Mouse (Mus musculus): ENCODE data around the gene Gnaz. TPM values are rescaled to one million over a fixed set of nuclear protein-coding genes. Genes with fewer than 3 reads are reported as not detected.

Gnaz gene
- polyA plus RNA-seq, 1 experiment: 5.0 TPM

DNA sequence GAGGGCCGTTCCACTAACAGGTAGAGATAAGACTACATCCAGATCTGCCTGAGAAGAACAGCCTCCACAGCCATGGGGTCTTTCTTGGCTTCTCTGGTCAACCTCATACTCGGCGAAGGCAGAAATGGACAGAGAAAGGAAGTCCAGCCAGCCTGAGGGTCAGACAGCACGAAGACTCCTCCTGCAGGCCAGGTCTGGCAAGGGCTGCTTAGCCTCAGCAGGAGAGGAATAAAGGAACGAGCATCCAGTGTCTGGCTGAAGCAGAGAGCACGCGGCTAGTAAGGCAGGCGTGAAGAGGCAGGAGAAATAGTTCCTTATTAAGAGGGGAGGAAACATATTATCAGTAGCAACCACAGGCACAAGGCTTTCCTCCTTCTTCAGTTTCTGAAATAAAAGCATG, 16.2 kb downstream of the Gnaz start:
- Histone ChIP-seq H3K4me3 (ENCODE audit: insufficient read depth, low read depth, low read length) (no peak overlapping the region), H3K4me1 (ENCODE audit: control insufficient read depth, insufficient read depth, low read length) (no peaks in the 10 kb centered on the region), H3K36me3 (ENCODE audit: control insufficient read depth, insufficient read depth, low read length) (no peaks in the 10 kb centered on the region), H3K27ac (ENCODE audit: insufficient read depth, low read depth, low read length) (no peak overlapping the region), H3K27me3 (replicated peaks; ENCODE audit: control insufficient read depth, insufficient read depth, low read length) (no peaks in the 10 kb centered on the region)
- TF ChIP-seq POLR2A (IDR thresholded peaks at IDR 0.05; ENCODE audit: low read depth, low read length): no peak
- TF ChIP-seq CTCF (conservative IDR thresholded peaks at IDR 0.05; ENCODE audit: insufficient read depth, insufficient read length, low read depth, low read length): no peak
- 71% methylated on average over 8 of the region's 8 CpGs for WGBS
- no peak for DNase-seq

GRCm38 (mm10) chr10:74987698-74988470, 20.9 kb downstream of the Gnaz start:
- H3K27me3 ChIP-seq (replicated peaks; ENCODE audit: control insufficient read depth, insufficient read depth, low read length): no peaks in the 10 kb centered on the region
- no peak for DNase-seq
- H3K4me3 ChIP-seq (ENCODE audit: insufficient read depth, low read depth, low read length): no peak overlapping the region
- no peaks in the 10 kb centered on the region for H3K36me3 ChIP-seq (ENCODE audit: control insufficient read depth, insufficient read depth, low read length)
- no peak for TF ChIP-seq POLR2A (IDR thresholded peaks at IDR 0.05; ENCODE audit: low read depth, low read length)
- no peak for TF ChIP-seq CTCF (conservative IDR thresholded peaks at IDR 0.05; ENCODE audit: insufficient read depth, insufficient read length, low read depth, low read length)
- WGBS: 74% methylated on average over 14 of the region's 14 CpGs
- H3K27ac ChIP-seq (ENCODE audit: insufficient read depth, low read depth, low read length): no peak overlapping the region
- H3K4me1 ChIP-seq (ENCODE audit: control insufficient read depth, insufficient read depth, low read length): no peaks in the 10 kb centered on the region

DNA sequence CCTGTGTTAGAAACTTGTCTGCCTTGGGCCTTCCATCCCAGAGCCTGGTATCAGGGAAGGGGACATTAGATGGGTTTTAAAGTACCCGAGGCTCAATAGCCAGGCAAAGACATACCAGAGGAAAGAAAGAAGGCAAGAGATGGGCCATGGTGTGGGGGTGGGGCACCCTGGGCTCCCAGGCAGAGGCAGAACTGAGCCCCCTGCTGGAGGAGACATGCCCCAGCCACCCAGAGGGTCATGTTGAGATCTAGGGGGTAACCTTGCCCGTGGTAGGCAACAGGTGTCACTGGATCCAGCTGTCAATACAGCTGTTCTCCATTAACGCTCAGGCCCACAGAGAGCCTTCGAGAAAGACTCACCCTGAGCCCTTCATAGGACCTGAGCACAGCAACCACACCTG, 22.8 kb downstream of the Gnaz start:
- Histone ChIP-seq H3K4me1 (ENCODE audit: control insufficient read depth, insufficient read depth, low read length) (no peaks in the 10 kb centered on the region), H3K36me3 (ENCODE audit: control insufficient read depth, insufficient read depth, low read length) (no peaks in the 10 kb centered on the region), H3K4me3 (ENCODE audit: insufficient read depth, low read depth, low read length) (no peak overlapping the region), H3K27ac (ENCODE audit: insufficient read depth, low read depth, low read length) (no peak overlapping the region), H3K27me3 (replicated peaks; ENCODE audit: control insufficient read depth, insufficient read depth, low read length) (no peaks in the 10 kb centered on the region)
- no peak for DNase-seq
- 82% methylated on average over 4 of the region's 4 CpGs for WGBS
- TF ChIP-seq CTCF (conservative IDR thresholded peaks at IDR 0.05; ENCODE audit: insufficient read depth, insufficient read length, low read depth, low read length): no peak
- no peak for TF ChIP-seq POLR2A (IDR thresholded peaks at IDR 0.05; ENCODE audit: low read depth, low read length)

DNA sequence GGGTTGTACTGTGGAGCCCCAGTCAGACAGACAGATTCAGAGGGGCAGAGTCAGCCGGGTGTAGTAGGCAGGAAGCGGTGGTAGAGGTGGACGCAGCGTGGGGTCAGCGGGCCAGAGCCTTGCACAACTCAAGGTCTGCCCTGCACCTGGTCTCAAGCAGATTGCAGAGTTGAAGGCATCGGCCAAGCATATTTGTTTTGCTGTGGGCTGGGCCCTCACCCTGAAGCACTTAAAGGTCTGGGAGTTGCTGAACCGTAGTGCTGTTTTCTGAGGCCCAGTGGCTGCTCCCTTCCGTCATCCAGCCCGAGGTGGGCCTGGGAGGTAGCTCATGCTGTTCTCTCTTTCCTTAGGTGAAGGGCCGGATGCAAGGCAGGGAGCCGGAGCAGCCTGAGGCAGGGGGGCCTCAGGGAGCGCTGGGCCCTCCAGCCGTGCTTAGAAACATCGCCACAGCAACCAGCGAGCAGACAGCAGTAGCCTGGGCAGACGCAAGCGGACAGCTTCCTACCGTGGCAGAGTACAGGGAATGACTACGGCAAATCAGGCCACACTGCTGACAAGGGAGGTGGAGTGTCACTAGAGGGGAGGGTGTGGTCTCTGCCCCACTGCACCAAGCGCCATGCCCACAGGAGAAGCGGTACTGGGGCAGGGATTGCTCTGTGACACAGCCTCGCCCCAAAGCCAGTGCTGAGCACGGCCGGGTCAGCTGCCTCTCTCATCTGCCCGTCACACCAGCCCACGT, 23.8 kb downstream of the Gnaz start:
- Histone ChIP-seq H3K27ac (ENCODE audit: insufficient read depth, low read depth, low read length) (no peak overlapping the region), H3K4me1 (ENCODE audit: control insufficient read depth, insufficient read depth, low read length) (no peaks in the 10 kb centered on the region), H3K36me3 (ENCODE audit: control insufficient read depth, insufficient read depth, low read length) (no peaks in the 10 kb centered on the region), H3K27me3 (replicated peaks; ENCODE audit: control insufficient read depth, insufficient read depth, low read length) (no peaks in the 10 kb centered on the region), H3K4me3 (ENCODE audit: insufficient read depth, low read depth, low read length) (no peak overlapping the region)
- DNase-seq: no peak
- no peak for TF ChIP-seq POLR2A (IDR thresholded peaks at IDR 0.05; ENCODE audit: low read depth, low read length)
- TF ChIP-seq CTCF (conservative IDR thresholded peaks at IDR 0.05; ENCODE audit: insufficient read depth, insufficient read length, low read depth, low read length): no peak
- 47% methylated on average over 26 of the region's 26 CpGs for WGBS

DNA sequence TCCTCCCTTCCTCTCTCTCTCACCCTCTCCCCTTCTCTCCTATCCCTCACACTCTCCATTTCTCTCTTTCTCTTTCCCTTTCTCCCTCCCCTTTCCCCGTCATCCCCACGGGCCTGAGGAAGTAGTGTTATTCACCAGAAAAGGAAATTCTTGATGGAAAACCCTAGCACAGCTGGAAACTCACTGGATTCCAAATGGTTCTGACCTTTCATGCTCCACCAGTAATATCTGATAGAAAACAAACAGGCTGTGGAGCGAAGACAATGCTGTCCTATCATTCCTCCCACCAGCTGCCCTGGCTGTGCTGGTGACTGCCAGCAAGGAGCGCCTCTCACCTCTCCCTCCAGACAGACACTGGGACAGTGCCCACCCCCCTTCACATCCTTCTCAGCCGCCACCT, 27.9 kb downstream of the Gnaz start:
- Histone ChIP-seq H3K36me3 (ENCODE audit: control insufficient read depth, insufficient read depth, low read length) (no peaks in the 10 kb centered on the region), H3K4me3 (ENCODE audit: insufficient read depth, low read depth, low read length) (no peak overlapping the region), H3K4me1 (ENCODE audit: control insufficient read depth, insufficient read depth, low read length) (no peaks in the 10 kb centered on the region), H3K27ac (ENCODE audit: insufficient read depth, low read depth, low read length) (no peak overlapping the region), H3K27me3 (replicated peaks; ENCODE audit: control insufficient read depth, insufficient read depth, low read length) (no peaks in the 10 kb centered on the region)
- no peak for TF ChIP-seq CTCF (conservative IDR thresholded peaks at IDR 0.05; ENCODE audit: insufficient read depth, insufficient read length, low read depth, low read length)
- no peak for TF ChIP-seq POLR2A (IDR thresholded peaks at IDR 0.05; ENCODE audit: low read depth, low read length)
- 51% methylated on average over 5 of the region's 5 CpGs for WGBS
- peak; percentile 10 for DNase-seq

DNA sequence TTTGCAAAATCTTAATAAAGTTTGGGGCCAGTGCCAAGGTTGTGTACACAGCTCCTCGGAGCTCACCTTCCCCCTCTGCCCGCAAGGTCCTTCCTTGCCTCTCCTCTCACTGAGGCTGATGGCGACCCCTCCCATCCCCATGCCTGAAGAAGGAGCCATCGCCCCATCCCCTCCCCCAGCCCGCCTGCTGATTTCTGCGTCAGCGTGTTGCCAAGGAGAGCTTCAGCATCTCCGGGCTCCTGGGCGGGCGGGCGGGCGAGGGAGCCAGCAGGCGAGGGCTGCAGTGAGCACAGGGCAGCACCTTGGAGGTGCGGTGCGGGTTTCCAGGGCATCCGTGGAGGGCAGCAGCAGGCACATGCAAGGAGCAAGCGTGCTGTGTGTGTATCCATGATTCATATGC, 28.4 kb downstream of the Gnaz start:
- DNase-seq: no peak
- WGBS: 39% methylated on average over 17 of the region's 17 CpGs
- no peaks in the 10 kb centered on the region for H3K36me3 ChIP-seq (ENCODE audit: control insufficient read depth, insufficient read depth, low read length)
- H3K27me3 ChIP-seq (replicated peaks; ENCODE audit: control insufficient read depth, insufficient read depth, low read length): no peaks in the 10 kb centered on the region
- TF ChIP-seq POLR2A (IDR thresholded peaks at IDR 0.05; ENCODE audit: low read depth, low read length): no peak
- no peak for TF ChIP-seq CTCF (conservative IDR thresholded peaks at IDR 0.05; ENCODE audit: insufficient read depth, insufficient read length, low read depth, low read length)
- H3K4me1 ChIP-seq (ENCODE audit: control insufficient read depth, insufficient read depth, low read length): no peaks in the 10 kb centered on the region
- H3K4me3 ChIP-seq (ENCODE audit: insufficient read depth, low read depth, low read length): no peak overlapping the region
- H3K27ac ChIP-seq (ENCODE audit: insufficient read depth, low read depth, low read length): no peak overlapping the region

- 93% methylated on average over 8 of the region's 8 CpGs for WGBS
- Histone ChIP-seq H3K4me1 (ENCODE audit: control insufficient read depth, insufficient read depth, low read length) (no peaks in the 10 kb centered on the region), H3K4me3 (ENCODE audit: insufficient read depth, low read depth, low read length) (no peak overlapping the region), H3K36me3 (ENCODE audit: control insufficient read depth, insufficient read depth, low read length) (no peaks in the 10 kb centered on the region), H3K27me3 (replicated peaks; ENCODE audit: control insufficient read depth, insufficient read depth, low read length) (no peaks in the 10 kb centered on the region), H3K27ac (ENCODE audit: insufficient read depth, low read depth, low read length) (no peak overlapping the region)
- no peak for DNase-seq
- no peak for TF ChIP-seq POLR2A (IDR thresholded peaks at IDR 0.05; ENCODE audit: low read depth, low read length)
- no peak for TF ChIP-seq CTCF (conservative IDR thresholded peaks at IDR 0.05; ENCODE audit: insufficient read depth, insufficient read length, low read depth, low read length)
Observed at GRCm38 (mm10) chr10:75001391-75001790, 34.4 kb downstream of the Gnaz start.

All from kidney, adult 2 months (tissue).